Mouse (Mus musculus) spleen, postnatal 14 days (tissue): ENCODE measurements around the gene Fam234b.

Source experiments
- DNase-seq, 2 experiments: peaks; one replicate each; pipeline ENCODE4 v3.0.0; 2021 to 2022; ENCODE audit warnings: low spot score in 2 of 2

Fam234b gene

DNA sequence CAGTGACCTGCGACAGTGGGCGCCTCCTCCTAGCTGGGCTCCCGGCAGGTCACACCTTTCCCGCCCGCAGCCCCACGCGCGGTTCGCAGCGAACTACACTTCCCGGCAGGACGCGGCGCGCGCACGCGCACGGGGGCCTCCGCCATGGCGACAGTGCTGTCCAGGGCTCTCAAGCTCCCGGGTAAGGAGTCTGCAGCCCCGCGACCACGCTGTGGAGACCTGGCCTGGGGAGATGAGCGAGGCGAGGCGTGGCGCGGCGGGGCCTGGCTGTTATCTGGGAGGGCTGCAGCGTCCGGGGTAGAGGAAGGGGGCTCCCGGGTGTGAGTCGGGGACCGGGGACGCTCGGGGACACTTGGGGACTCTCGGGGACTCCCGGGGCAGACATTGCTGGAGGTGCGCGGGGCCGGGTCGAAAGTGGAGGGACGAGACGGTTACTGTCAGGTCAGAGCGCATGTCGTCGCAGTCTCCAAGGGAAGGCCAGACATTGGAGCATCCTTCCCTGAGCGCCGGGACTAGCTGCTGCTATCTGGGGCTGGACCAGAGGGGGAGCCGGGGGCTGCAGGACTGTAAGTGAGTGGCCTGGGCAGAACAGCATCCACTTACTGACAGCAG lies at the start of gene Fam234b, which contains the start of gene Hebp1:
Gene Fam234b (plus strand): TSS at position 57 of the 612 bp plus-strand sequence.
Gene Hebp1 (minus strand): TSS at position 102 of the 612 bp plus-strand sequence.
- DNase-seq, result peak; percentile 79 to 86

DNA sequence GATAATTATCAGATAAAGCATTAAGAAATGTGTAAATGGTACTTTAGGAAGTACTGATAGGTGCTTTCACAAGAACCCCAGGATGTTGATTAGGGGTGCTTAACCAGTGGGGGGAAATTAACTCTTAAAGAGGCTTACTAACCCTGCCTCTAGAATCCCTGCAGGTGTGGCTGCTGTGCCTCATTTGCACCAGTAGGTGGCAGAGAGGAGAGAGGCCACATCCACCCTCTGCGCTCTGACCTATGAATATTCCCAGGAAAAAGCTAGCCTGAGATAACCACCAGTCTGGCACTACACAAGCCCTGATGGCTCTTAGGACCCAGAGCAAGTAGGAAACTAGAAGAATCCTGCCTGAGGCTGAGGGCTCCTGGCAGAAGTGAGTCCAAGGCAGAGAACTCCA lies 49.3 kb upstream of the Fam234b start:
- peak in 1 of 2 experiments; percentile 26 for DNase-seq

DNA sequence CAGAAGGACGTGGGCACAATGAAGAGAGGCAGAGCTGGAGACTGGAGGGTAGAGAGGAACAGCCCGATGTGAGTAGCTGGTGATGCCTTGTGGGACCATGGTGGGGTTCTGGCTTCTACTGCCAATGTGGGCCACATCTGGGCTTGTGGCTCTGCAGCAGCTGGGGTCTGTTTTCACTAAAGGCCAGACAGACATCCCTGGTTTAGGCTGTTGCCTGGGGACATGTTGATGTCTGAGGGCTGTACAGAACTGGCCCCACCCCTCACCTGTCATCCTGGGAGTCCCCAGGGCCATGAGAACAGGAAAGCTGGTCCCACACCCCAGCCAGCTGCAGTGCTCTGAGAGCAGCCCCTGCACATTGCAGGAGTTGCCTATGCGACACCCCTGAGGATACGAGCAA lies 48.6 kb upstream of the Fam234b start:
- no peak for DNase-seq

DNA sequence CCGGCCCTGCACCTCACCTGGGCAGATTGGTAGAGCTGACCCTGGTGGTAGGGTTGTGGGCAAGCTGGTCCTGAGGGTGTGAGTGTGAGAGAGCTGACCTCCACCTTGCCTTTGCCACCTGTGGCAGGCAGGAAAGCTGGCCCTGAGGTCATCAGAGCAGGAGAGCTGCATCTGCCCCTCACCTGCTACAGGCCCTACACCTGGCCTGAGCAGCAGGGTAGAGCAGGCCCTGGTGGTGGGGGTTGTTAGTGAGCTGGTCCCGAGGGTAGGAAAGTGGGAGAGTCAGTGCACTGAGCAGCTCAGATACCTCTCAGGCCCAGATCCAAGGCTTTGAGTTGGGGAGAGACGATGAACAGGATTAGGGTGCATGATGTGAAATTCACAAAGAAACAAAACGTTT lies 48.1 kb upstream of the Fam234b start:
- DNase-seq, result no peak

DNA sequence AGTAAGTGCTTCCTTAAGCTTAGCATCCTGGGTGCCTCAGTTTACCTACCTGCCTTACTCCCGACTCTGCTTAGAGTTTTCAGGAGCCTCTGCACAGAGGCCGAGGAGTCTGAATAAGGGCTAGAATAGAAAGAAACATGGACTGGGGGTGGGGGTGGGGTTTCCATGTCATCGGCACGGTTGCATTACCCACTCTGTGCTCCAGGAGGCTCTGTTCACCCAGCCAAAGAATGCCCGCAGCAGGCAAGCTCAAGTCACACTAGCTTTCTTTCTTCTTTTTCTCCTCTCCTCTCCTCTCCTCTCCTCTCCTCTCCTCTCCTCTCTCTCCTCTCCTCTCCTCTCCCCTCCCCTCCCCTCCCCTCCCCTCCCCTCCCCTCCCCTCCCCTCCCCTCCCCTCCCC lies 47.5 kb upstream of the Fam234b start:
- DNase-seq, result no peak

DNA sequence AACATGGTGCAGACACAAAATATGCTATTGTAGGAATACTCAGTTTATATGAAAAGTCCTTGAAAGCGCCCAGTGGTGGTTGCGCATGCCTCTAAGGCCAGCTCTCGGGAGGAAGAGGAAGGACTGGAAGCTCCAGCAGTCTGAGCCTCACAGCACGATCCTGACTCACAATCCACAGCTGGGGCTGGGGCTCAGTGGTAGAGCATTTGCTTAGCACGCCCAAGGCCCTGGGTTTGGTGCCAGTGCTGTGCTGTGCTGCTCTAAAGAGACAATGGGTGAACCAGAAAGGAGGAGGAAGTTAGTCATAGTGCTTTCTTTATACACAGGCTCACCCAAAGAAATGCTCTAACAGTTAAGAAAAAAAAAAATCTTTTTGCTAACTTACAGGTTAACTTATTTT lies 44.1 kb upstream of the Fam234b start:
- DNase-seq, result no peak

DNA sequence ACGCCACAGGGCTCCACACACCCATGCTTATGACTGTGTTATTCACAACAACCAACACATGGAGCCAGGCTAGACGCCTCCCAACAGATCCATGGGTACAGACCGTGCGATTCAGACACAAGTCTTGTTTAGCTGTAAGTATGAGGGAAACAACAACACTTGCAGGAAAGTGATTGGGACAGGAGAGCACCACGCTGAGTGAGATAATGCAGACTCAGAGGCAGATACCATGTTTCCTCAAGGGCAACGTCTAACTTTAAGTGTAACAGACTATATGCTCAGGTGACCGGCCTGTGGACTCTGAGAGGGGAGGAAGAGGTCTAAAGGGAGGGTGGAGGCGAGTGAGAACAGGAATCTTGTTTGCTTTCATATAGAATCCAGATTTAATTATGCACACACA lies 41.2 kb upstream of the Fam234b start:
- no peak for DNase-seq

DNA sequence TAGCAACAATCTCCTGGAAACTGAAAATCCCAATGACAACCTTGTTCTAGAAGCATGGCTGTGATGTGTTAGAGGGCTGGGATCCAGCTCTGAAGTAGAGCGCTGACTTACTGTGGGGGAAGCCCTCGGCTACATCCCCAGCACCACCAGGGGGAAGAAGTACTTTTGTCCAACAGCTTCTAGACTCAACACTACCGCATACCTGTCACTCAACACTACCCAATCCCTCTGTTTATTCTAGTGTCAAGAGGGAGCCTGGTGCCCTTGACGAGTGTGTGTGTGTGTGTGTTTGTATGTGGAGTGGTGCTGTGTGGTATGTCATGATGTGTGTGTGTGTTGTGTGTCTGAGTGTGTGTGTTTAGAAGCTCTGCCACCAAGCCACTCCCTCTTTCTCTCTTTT lies 40.3 kb upstream of the Fam234b start:
- no peak for DNase-seq

DNA sequence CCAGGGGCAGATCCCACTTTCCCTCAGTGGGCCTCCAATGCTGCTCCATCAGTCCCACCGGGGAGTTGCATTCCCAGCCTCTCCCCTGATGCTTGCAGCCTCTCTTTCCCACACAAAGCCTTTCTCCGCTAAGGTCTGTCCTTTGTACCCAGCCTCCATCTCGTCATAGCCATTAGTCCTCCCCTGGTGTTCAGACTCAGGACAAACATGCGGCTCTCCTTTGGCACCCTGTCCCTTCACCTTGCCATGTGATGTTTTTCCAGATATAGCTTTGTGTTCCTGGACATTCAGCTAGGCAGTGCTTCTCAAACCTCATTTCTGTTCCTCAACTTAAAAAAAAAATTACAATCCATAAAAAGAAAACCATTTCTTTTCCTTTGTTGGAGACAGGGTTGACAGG lies 39.3 kb upstream of the Fam234b start:
- no peak for DNase-seq

DNA sequence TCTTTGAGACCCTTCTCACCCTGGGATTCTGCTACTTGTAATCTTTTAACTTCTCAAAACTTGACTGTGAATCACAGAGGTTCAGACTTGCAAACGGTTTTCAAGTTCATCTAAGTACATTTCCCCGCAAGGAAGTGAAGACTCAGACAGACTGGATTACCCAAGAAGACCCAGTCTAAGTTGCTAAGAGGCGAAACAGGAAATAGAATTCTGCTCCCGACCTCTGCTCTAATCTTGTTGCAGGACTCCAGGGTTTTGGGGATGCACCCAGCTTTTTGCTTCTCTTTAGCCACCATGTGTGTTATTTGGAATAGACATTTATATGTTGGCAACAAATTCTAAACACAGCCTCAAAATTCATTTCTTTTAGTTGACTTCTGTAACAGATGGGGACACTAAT lies 36.4 kb upstream of the Fam234b start:
- DNase-seq, result no peak

DNA sequence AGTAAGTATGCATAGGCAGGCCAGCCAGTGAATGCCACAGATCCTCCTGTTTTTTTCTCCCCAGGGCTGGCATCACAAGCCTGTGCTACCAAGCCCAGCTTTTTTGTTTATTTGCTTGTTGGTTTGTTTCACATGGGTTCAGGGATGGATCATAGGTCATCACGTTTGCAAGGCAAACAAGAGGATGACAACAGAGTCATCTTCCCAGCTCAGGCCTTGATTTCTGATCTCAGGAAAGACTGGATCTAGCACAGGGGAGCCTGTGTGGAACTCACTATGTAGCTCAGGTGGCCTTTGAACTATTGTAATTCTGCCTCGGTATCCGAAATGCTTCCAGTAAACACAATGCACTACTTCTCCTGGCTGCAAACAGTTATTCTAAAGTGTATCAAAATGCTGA lies 35.5 kb upstream of the Fam234b start:
- DNase-seq, result no peak

DNA sequence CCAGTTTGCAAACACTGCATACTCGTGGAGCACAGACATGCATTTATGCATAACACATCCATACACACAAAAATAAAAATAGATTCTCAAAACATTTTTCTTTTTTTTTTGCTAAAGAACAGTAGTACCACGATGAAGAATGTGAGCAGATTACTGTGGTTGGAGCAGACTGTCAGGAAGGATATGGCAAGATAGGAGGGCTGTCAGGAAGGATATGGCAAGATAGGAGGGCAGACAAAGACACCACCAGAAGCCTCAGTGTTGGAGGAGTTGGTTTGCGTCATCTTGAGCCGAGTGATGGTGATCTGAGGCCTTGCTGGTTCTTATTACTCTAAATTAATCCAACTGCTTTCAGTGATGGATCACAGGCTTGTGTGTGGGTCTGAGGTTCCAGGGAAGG lies 34.9 kb upstream of the Fam234b start:
- DNase-seq, result no peak

DNA sequence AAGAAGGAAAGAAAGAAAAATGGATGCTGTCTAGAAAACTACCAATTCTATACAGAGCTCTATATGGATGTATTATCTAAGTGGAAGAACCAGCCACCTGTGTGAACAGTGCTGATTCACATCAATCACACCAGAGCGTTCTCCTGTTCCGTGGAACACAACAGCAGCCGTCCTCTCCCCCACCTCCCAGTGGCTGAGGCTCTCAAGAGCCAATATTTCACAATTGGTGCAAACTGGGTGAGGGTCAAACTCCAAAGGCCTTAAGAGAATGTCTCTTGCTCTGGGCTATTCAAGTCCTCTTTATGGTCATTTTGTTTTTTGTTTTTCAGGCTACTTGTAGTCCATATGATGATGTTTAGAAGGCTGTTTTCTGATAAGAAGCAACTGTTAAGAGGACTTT lies 32.6 kb upstream of the Fam234b start:
- no peak for DNase-seq

DNA sequence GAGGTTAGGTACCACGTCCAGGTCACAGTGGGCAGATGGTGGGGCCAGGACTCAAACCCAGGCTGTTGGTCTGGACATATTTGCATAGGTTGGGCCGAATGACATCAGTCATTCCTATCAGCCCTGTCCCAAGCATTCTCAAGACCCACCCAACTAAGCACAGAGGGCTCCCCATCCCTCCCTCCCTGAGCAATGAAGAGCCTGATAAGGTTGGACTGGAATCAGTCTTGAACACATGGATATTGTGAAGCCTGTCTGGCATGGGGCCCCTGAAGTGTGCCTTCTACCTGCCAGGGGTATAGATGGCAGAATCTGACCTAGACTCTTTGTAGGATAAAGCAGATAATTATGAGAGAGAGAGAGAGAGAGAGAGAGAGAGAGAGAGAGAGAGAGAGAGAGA lies 32.1 kb upstream of the Fam234b start:
- peak in 1 of 2 experiments; percentile 17 for DNase-seq

DNA sequence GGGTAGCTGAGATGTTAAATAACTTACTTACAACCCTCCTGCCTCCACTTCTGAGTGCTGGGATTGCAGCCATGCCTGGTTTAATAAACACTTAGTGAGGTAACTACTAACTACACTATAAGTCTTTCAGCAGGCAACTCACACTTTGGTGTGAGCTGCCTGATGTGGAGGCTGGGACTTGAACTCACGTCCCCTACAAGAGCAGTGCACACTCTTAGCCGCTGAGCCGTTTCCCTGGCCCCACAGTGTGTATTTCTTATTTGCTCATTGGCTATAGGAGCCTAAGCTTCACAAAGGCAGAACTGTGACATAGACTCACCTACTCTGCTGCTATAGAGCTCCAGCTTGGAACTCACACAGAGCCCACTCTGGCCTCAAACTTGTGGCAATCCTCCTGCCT lies 31.5 kb upstream of the Fam234b start:
- no peak for DNase-seq

DNA sequence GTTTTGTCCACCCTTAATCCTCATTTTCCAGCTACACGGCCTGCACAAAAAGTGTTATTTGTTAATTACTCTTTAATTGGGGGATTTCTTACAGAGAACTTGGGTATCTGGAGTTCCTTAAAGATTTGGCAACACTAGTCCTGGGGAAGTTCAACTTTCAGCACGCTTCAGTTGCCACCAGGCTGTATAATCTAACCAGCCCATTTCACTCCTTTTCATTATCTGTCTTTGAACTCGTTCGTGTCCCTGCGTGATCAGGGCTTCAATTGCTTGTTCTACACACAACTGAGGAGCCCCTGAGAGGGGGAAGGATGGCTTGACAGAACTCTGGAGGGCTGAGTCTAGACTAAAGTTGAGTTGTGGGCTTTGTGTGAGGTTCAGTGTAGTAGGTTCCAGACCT lies 31.1 kb upstream of the Fam234b start:
- no peak for DNase-seq

DNA sequence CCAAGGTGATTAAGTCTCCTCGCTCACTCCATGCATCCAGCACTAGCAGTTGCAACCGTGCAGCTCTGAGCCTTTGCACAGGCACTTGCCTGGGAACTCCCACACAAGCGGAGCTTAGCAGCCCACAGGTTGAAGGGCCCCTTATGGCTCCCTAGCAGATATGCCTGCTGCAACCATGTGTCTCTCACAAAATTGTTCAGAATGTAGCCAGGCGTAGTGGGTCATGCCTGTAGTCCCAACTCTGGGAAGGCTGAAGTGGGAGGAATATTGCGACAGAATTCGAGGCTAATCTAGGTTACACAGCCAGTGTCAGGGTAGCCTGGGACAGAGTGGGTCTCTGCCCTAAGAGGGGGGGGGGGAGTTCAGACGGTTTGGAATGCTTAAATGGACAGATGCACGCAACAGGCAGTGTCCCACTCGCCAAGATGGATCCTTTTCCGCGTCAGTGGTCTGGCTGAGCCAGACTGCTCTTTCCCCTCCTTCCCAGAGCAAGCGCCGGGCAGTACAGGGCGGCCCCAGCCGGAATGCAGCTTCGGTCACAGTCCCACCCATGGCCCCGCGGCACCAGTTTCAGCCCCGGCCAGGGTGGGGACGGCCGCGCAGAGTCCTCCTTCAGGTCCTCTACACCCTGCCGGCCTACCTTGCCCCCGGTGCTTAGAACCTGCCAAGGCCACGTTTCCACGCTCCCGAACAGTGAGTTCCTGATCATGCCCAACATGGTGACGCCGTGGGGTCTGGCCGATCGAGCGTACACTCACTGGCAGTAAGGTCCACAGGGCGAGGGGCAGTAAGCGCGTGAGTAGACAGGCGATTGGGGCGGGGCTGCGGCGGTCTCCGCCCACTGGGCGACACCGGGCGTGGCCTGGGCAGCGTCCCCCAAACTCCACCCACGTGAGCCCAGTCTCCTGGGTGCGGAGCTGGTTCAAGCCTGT lies 30.1 kb upstream of the Fam234b start:
- peak; percentile 88 to 89 for DNase-seq

DNA sequence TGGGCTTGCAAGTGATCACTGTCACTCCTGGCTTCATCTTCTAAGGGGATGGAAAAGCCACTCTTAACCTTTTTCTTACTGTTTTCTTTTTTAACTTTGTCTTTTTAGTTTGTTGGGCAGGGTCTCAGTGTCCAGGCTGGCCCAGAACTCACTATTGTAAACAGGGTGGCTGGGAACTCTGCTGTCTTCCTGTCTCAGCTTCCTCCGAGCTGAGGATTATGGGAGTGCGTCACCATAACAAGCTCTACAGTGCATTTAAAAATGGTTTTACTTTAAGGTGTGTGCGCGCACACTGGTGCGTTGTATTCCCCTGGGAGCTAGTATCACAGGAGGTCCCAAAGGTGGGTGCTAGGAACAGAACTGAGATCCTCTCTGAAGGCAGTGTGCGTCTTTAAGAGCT lies 29.3 kb upstream of the Fam234b start:
- peak in 1 of 2 experiments; percentile 15 for DNase-seq

DNA sequence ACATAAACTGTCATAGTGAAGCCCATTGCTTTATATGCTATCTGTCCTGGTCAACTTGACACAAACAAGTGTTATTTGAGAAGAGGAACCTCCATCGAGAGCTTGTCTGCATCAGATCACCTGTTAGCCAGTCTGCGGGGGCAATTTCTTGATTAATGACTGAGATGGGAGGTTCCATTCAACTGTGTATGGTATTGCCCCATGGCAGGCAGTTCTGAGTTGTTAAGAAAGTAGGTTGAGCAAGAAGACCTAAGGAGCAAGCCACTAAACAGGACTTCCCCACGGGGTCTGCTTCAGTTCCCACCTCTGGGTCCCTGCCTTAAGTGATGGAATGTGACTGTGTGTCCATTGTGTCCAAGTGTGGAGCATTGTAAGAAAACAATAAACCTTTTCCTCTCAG lies 28.5 kb upstream of the Fam234b start:
- no peak for DNase-seq

DNA sequence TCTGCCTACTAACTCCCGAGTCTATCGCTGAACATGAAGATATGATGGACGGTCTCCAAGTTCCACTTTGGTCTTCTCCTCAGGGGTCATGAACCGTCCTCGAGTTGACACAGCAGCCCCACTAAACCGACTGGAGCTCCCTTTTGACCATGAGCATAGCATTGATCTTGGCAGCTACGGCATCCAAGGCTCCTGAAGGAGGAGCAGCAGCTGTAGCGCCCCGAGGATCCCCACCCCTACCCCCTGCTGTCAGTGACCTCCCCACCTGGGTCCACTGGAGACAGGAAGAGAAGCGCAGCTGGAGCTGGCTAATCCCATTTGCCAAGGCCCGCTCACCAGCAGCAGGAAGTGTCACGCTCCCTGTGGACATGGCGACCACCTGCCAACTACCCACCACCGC lies 26.0 kb upstream of the Fam234b start:
- no peak for DNase-seq

DNA sequence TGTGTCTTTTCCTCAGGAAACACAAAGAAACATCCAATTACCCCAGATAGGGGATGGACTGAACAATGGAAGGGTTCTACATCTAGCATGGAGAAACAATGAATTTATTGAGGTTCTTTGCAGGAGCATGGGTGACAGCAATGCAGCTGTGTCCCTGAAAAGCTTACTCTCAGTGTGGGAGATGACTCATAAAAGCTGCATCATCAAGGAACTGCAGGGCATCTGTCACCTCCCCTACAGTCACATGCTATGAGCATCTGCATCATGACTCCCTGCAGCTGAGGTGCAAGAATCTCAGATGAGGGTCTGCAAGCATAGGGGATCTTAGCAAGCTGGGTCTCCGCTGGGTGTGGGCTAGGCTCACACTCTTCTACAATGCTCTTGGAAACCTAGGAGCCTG lies 22.8 kb upstream of the Fam234b start:
- DNase-seq, result no peak

DNA sequence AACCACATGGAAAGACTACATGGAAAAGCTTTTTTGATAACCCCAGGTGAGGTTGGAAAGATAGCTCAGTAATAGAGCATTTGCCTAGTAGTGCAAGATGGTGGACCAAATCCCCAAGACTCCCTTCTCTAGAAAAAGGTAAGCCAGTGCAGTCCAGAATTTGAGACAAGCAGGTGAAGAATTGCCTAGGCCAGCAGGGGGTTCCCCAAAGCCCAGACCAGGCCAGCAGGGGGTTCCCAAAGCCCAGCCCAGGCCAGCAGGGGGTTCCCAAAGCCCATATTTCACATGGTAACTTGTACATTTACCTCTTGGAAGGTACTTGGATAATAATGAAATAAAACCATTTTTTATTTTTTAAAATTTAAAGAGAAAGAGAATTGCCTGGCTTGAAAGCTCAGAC lies 20.5 kb upstream of the Fam234b start:
- no peak for DNase-seq

DNA sequence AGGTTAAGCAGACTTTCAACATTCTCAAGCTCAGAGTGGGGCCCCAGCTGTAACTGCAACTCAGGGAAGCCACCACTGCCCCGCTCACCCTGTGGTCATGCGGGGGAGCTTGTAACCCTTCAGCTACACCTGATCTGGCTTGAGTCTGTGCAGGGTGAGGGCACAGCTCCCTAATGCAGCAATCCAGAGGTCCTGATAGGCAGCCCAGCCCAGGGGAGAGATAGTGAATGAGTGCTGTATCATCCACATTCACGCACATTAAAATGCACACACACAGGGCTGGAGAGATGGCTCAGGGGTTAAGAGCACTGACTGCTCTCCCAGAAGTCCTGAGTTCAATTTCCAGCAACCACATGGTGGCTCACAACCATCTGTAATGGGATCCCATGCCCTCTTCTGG lies 19.2 kb upstream of the Fam234b start:
- no peak for DNase-seq
